Mouse (Mus musculus): Measurements from ENCODE around the gene Olfr70. TPM values are rescaled to one million over a fixed set of nuclear protein-coding genes. Genes with fewer than 3 reads are reported as not detected.

The Olfr70 gene
- polyA plus RNA-seq, 1 experiment from 2014 or later = not detected

- H3K36me3 ChIP-seq (ENCODE audit: control insufficient read depth, insufficient read depth, low read length) = no peaks in the 10 kb centered on the region
- H3K9ac ChIP-seq (ENCODE audit: low read length) = no peak overlapping the region
- no peak for DNase-seq (ENCODE audit: low spot score, missing footprints)
- no peak overlapping the region for H3K4me2 ChIP-seq
- no peaks in the 10 kb centered on the region for H3K9me3 ChIP-seq (ENCODE audit: control insufficient read depth, low read length)
- H3K27me3 ChIP-seq (ENCODE audit: control insufficient read depth, insufficient read depth, low read length) = no peaks in the 10 kb centered on the region
- 69% methylated on average over 21 of the region's 21 CpGs for WGBS
- H3K27ac ChIP-seq (ENCODE audit: low read depth, low read length) = no peak overlapping the region
- H3K4me3 ChIP-seq (ENCODE audit: low read depth, low read length) = no peak overlapping the region
- no peak for ATAC-seq (ENCODE audit: low FRiP score)
- no peaks in the 10 kb centered on the region for H3K4me1 ChIP-seq (ENCODE audit: control insufficient read depth, insufficient read depth, low read length)
Observed at GRCm38 (mm10) chr4:43730750-43731297, 30.2 kb upstream of the Olfr70 start.

GRCm38 (mm10) chr4:43729794-43730550 is 29.4 kb upstream of the Olfr70 start, which contains the start of gene Spaar:
Gene Spaar (plus strand): TSS chr4:43730034.
- DNase-seq (ENCODE audit: low spot score, missing footprints) (no peak), ATAC-seq (ENCODE audit: low FRiP score) (no peak)
- Histone ChIP-seq H3K36me3 (ENCODE audit: control insufficient read depth, insufficient read depth, low read length) (no peaks in the 10 kb centered on the region), H3K4me2 (no peak within 1 kb of the TSS), H3K9ac (ENCODE audit: low read length) (no peak within 1 kb of the TSS), H3K4me3 (ENCODE audit: low read depth, low read length) (no peak within 1 kb of the TSS), H3K27me3 (ENCODE audit: control insufficient read depth, insufficient read depth, low read length) (no peaks in the 10 kb centered on the region), H3K9me3 (ENCODE audit: control insufficient read depth, low read length) (no peaks in the 10 kb centered on the region), H3K27ac (ENCODE audit: low read depth, low read length) (no peak within 1 kb of the TSS), H3K4me1 (ENCODE audit: control insufficient read depth, insufficient read depth, low read length) (no peaks in the 10 kb centered on the region)
- WGBS = 74% methylated on average over 14 of the region's 14 CpGs

GRCm38 (mm10) chr4:43729126-43729525 is 28.5 kb upstream of the Olfr70 start:
- no peak overlapping the region for H3K27ac ChIP-seq (ENCODE audit: low read depth, low read length)
- no peaks in the 10 kb centered on the region for H3K4me1 ChIP-seq (ENCODE audit: control insufficient read depth, insufficient read depth, low read length)
- no peak overlapping the region for H3K9ac ChIP-seq (ENCODE audit: low read length)
- no peaks in the 10 kb centered on the region for H3K9me3 ChIP-seq (ENCODE audit: control insufficient read depth, low read length)
- H3K36me3 ChIP-seq (ENCODE audit: control insufficient read depth, insufficient read depth, low read length) = no peaks in the 10 kb centered on the region
- H3K4me2 ChIP-seq = no peak overlapping the region
- WGBS = 71% methylated on average over 3 of the region's 3 CpGs
- ATAC-seq (ENCODE audit: low FRiP score) (no peak), DNase-seq (ENCODE audit: low spot score, missing footprints) (no peak)
- H3K27me3 ChIP-seq (ENCODE audit: control insufficient read depth, insufficient read depth, low read length) = no peaks in the 10 kb centered on the region
- H3K4me3 ChIP-seq (ENCODE audit: low read depth, low read length) = no peak overlapping the region

GRCm38 (mm10) chr4:43728576-43728954 is 28.0 kb upstream of the Olfr70 start:
- H3K4me1 ChIP-seq (ENCODE audit: control insufficient read depth, insufficient read depth, low read length) = no peaks in the 10 kb centered on the region
- no peak overlapping the region for H3K27ac ChIP-seq (ENCODE audit: low read depth, low read length)
- no peak overlapping the region for H3K4me2 ChIP-seq
- H3K4me3 ChIP-seq (ENCODE audit: low read depth, low read length) = no peak overlapping the region
- ATAC-seq (ENCODE audit: low FRiP score) (no peak), DNase-seq (ENCODE audit: low spot score, missing footprints) (no peak)
- no peaks in the 10 kb centered on the region for H3K36me3 ChIP-seq (ENCODE audit: control insufficient read depth, insufficient read depth, low read length)
- no peaks in the 10 kb centered on the region for H3K27me3 ChIP-seq (ENCODE audit: control insufficient read depth, insufficient read depth, low read length)
- no peak overlapping the region for H3K9ac ChIP-seq (ENCODE audit: low read length)
- H3K9me3 ChIP-seq (ENCODE audit: control insufficient read depth, low read length) = no peaks in the 10 kb centered on the region
- 60% methylated on average over 5 of the region's 5 CpGs for WGBS

- 75% methylated on average over 7 of the region's 7 CpGs for WGBS
- H3K9me3 ChIP-seq (ENCODE audit: control insufficient read depth, low read length) = no peaks in the 10 kb centered on the region
- no peak overlapping the region for H3K4me3 ChIP-seq (ENCODE audit: low read depth, low read length)
- no peak overlapping the region for H3K4me2 ChIP-seq
- H3K27ac ChIP-seq (ENCODE audit: low read depth, low read length) = no peak overlapping the region
- no peaks in the 10 kb centered on the region for H3K4me1 ChIP-seq (ENCODE audit: control insufficient read depth, insufficient read depth, low read length)
- ATAC-seq (ENCODE audit: low FRiP score) (no peak), DNase-seq (ENCODE audit: low spot score, missing footprints) (no peak)
- H3K36me3 ChIP-seq (ENCODE audit: control insufficient read depth, insufficient read depth, low read length) = no peaks in the 10 kb centered on the region
- no peaks in the 10 kb centered on the region for H3K27me3 ChIP-seq (ENCODE audit: control insufficient read depth, insufficient read depth, low read length)
- no peak overlapping the region for H3K9ac ChIP-seq (ENCODE audit: low read length)
Observed at GRCm38 (mm10) chr4:43727718-43728575, 27.3 kb upstream of the Olfr70 start.

- Histone ChIP-seq H3K27ac (ENCODE audit: low read depth, low read length) (no peak within 1 kb of the TSS), H3K36me3 (ENCODE audit: control insufficient read depth, insufficient read depth, low read length) (no peaks in the 10 kb centered on the region), H3K9ac (ENCODE audit: low read length) (no peak within 1 kb of the TSS), H3K9me3 (ENCODE audit: control insufficient read depth, low read length) (no peaks in the 10 kb centered on the region), H3K27me3 (ENCODE audit: control insufficient read depth, insufficient read depth, low read length) (no peaks in the 10 kb centered on the region), H3K4me3 (ENCODE audit: low read depth, low read length) (no peak within 1 kb of the TSS), H3K4me1 (ENCODE audit: control insufficient read depth, insufficient read depth, low read length) (no peaks in the 10 kb centered on the region), H3K4me2 (no peak within 1 kb of the TSS)
- DNase-seq (ENCODE audit: low spot score, missing footprints) (no peak), ATAC-seq (ENCODE audit: low FRiP score) (no peak)
- 80% methylated on average over 3 of the region's 3 CpGs for WGBS
Observed at GRCm38 (mm10) chr4:43726995-43727394, 26.4 kb upstream of the Olfr70 start, which contains the start of gene Hrct1. Gene Hrct1 (plus strand): TSS chr4:43727188.

GRCm38 (mm10) chr4:43726228-43726993 is 25.8 kb upstream of the Olfr70 start:
- Histone ChIP-seq H3K27ac (ENCODE audit: low read depth, low read length) (no peak overlapping the region), H3K4me1 (ENCODE audit: control insufficient read depth, insufficient read depth, low read length) (no peaks in the 10 kb centered on the region), H3K27me3 (ENCODE audit: control insufficient read depth, insufficient read depth, low read length) (no peaks in the 10 kb centered on the region), H3K4me3 (ENCODE audit: low read depth, low read length) (no peak overlapping the region), H3K4me2 (no peak overlapping the region), H3K36me3 (ENCODE audit: control insufficient read depth, insufficient read depth, low read length) (no peaks in the 10 kb centered on the region), H3K9ac (ENCODE audit: low read length) (no peak overlapping the region), H3K9me3 (ENCODE audit: control insufficient read depth, low read length) (no peaks in the 10 kb centered on the region)
- no peak for DNase-seq (ENCODE audit: low spot score, missing footprints)
- 74% methylated on average over 12 of the region's 12 CpGs for WGBS
- no peak for ATAC-seq (ENCODE audit: low FRiP score)

- peak; percentile 90 for DNase-seq (ENCODE audit: low spot score, missing footprints)
- 30% methylated on average over 1 of the region's 1 CpGs for WGBS
Observed at GRCm38 (mm10) chr4:43724764-43725163, 24.2 kb upstream of the Olfr70 start.

More at GRCm38 (mm10) chr4:43724764-43725163, 24.2 kb upstream of the Olfr70 start:
- Histone ChIP-seq H3K9ac (ENCODE audit: low read length) (no peak overlapping the region), H3K27ac (ENCODE audit: low read depth, low read length) (no peak overlapping the region), H3K4me1 (ENCODE audit: control insufficient read depth, insufficient read depth, low read length) (no peaks in the 10 kb centered on the region), H3K9me3 (ENCODE audit: control insufficient read depth, low read length) (no peaks in the 10 kb centered on the region), H3K36me3 (ENCODE audit: control insufficient read depth, insufficient read depth, low read length) (no peaks in the 10 kb centered on the region), H3K4me2 (no peak overlapping the region), H3K4me3 (ENCODE audit: low read depth, low read length) (no peak overlapping the region), H3K27me3 (ENCODE audit: control insufficient read depth, insufficient read depth, low read length) (no peaks in the 10 kb centered on the region)
- no peak for ATAC-seq (ENCODE audit: low FRiP score)

All from midbrain, embryonic 11.5 days (tissue).